Mouse (Mus musculus) adrenal gland, postnatal 0 days (tissue): Measurements from ENCODE around the gene Sstr5. TPM values are rescaled to one million over a fixed set of nuclear protein-coding genes. Genes with fewer than 3 reads are reported as not detected.

Source experiments
- polyA plus RNA-seq: library from polyadenylated mRNA; unstranded; fragments of >200 nt; fragmentation: Nextera tagmentation; extraction: Ambion mirVana; gene quantifications from 2 replicates; pipeline ENCODE4 v1.2.1, GENCODE M21; 2015

Gene Sstr5
- polyA plus RNA-seq: 0.11 TPM in 2 replicates

GRCm38 (mm10) chr17:25497013-25497412 lies at the start of gene Sstr5:
TSS of gene Sstr5 (minus strand) at chr17:25497288.

GRCm38 (mm10) chr17:25454272-25454671 lies 42.8 kb downstream of the Sstr5 start, which contains the start of gene Tekt4:
TSS of gene Tekt4 (plus strand) at chr17:25454615.

Other genes starting within 250 kb of the Sstr5 start
- 7.5 and 11.9 TPM in 2 replicates for gene Baiap3, start 240.9 kb downstream of the Sstr5 start, polyA plus RNA-seq
- 292 and 391 TPM in 2 replicates for gene Ube2i, start 222.7 kb downstream of the Sstr5 start, polyA plus RNA-seq
- 0.44 and 1.4 TPM in 2 replicates for gene Prss34, start 198.9 kb downstream of the Sstr5 start, polyA plus RNA-seq
- 0.14 and 0.75 TPM in 2 replicates for gene Prss28, start 188.6 kb downstream of the Sstr5 start, polyA plus RNA-seq
- not detected in 2 replicates for gene Prss29, start 178.6 kb downstream of the Sstr5 start, polyA plus RNA-seq
- gene Tpsab1, start 151.7 kb downstream of the Sstr5 start, polyA plus RNA-seq: 1.0 and 2.1 TPM in 2 replicates
- 45.1 and 65.1 TPM in 2 replicates for gene Tpsb2, start 131.0 kb downstream of the Sstr5 start, polyA plus RNA-seq
- gene Tpsg1, start 128.0 kb downstream of the Sstr5 start, polyA plus RNA-seq: 0.68 and 1.3 TPM in 2 replicates
- 4.6 and 7.3 TPM in 2 replicates for gene Cacna1h, start 63.5 kb downstream of the Sstr5 start, polyA plus RNA-seq
- gene Tekt4, start 42.7 kb downstream of the Sstr5 start, polyA plus RNA-seq: 0.17 and 0.30 TPM in 2 replicates
- gene Sox8, start 73.4 kb upstream of the Sstr5 start, polyA plus RNA-seq: 2.1 and 2.4 TPM in 2 replicates
- 16.2 and 32.9 TPM in 2 replicates for gene Lmf1, start 81.8 kb upstream of the Sstr5 start, polyA plus RNA-seq
- gene Gng13, start 219.9 kb upstream of the Sstr5 start, polyA plus RNA-seq: 5.1 and 5.4 TPM in 2 replicates
- gene Chtf18, start 230.1 kb upstream of the Sstr5 start, polyA plus RNA-seq: 4.2 and 6.3 TPM in 2 replicates
- 12.5 and 19.9 TPM in 2 replicates for gene Rpusd1, start 230.4 kb upstream of the Sstr5 start, polyA plus RNA-seq
- gene Mslnl, start 238.8 kb upstream of the Sstr5 start, polyA plus RNA-seq: 0.17 TPM in 1 of 2 replicates, not detected in the other